10 mouse cellular contexts compared by ENCODE assay signal in the genomic region with DNA sequence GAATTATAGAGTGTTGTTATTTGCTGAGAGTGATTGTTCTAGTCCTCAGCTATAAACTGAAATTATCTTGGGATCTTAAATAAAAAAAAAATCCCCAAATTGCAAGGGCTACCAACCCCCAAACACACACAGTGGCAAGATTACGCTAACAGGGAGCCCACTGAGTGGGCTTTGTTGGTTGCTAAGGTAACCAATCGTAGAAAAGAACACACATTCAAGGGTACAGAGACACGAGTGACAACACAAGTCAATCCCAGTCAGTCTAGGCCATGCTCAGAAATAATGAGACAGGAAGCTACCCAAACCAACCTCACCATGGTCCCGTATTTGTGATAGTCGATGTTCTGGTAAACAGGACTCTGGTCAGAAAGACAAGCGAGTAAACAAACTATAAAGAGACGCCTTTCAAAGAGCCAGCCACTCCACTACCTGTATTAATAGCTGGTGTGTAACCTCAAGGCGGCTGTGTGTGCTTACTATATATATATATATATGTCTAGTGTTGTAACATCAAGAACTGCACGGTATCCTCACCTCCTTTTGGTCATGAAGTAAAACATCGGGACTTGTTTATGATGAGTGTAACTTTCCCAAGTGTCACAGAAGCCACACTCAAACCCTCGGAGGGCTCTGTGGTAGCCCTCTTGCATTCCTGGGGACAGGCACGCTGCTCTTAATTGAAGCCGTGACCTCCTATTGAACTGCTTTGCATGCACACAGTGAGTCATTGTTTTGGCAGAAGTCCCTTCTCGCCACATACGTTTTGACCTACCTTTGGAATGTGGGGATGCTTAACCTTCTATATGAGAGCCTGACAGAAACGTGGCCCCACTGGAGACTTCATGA. TPM values are rescaled to one million over a fixed set of nuclear protein-coding genes. Genes with fewer than 3 reads are reported as not detected.
DNase-seq lines count a peak whose midpoint lies in the region; ATAC-seq and TF ChIP-seq lines count a peak whose summit lies in the region.
"Had no signal": no experiment of that assay in that cellular context is flagged by ENCODE, and none has a peak within 500 bp of the region (broad histone marks: within the 10 kb centered on the region; RNA-seq: fewer than 3 reads in every experiment).

No protein-coding gene starts in this region.

- H3K9ac ChIP-seq in heart, postnatal 0 days (replicated peaks; ENCODE audit: low read depth, low read length): no peak overlapping the region

- H3K4me2 ChIP-seq in heart, postnatal 0 days (ENCODE audit: low read depth, low read length): no peak overlapping the region

- H3K9me3 ChIP-seq in heart, postnatal 0 days (replicated peaks; ENCODE audit: control insufficient read depth, low read length): no peaks in the 10 kb centered on the region
- H3K9me3 ChIP-seq in embryonic facial prominence, embryonic 10.5 days: no peaks in the 10 kb centered on the region

- no peak for TF ChIP-seq CTCF in heart, postnatal 0 days (IDR thresholded peaks at IDR 0.05; ENCODE audit: low read depth)

- peak overlapping the region; percentile 51 for H3K27ac ChIP-seq in heart, postnatal 0 days (ENCODE audit: low read depth)
- peak overlapping the region; percentile 31 for H3K27ac ChIP-seq in embryonic facial prominence, embryonic 10.5 days (replicated peaks)

- 47% methylated on average over 16 of the region's 16 CpGs for WGBS in heart, postnatal 0 days
- WGBS in embryonic facial prominence, embryonic 10.5 days: 39% methylated on average over 16 of the region's 16 CpGs

- DNase-seq in heart, postnatal 0 days (ENCODE audit: low spot score): peak; percentile 68
- DNase-seq in heart, postnatal 25 days (ENCODE audit: low spot score): no peak
- peak; percentile 86 for DNase-seq in NIH3T3 (ENCODE audit: low read depth)
- peak; percentile 59 for DNase-seq in embryonic facial prominence, embryonic 10.5 days (ENCODE audit: low spot score)
- peak; percentile 15 for DNase-seq in lung, postnatal 14 days
- no peak for DNase-seq in spleen, postnatal 10 days (ENCODE audit: low spot score in 2 of 2)
- no peak for DNase-seq in kidney, postnatal 25 days
- DNase-seq in kidney, postnatal 10 days: no peak
- DNase-seq: thymus, adult 2 months had no signal

- no peak for TF ChIP-seq EP300 in heart, postnatal 0 days (IDR thresholded peaks at IDR 0.05; ENCODE audit: low read depth)

- no peak for ATAC-seq in heart, postnatal 0 days (ENCODE audit: insufficient read depth, low read depth)

- no peaks in the 10 kb centered on the region for H3K27me3 ChIP-seq in heart, postnatal 0 days (ENCODE audit: control insufficient read depth, insufficient read depth, low read length)
- H3K27me3 ChIP-seq in embryonic facial prominence, embryonic 10.5 days (replicated peaks; ENCODE audit: low read depth, poor library complexity, severe bottlenecking): no peaks in the 10 kb centered on the region

- no peak overlapping the region for H3K4me3 ChIP-seq in heart, postnatal 0 days (ENCODE audit: low read depth, low read length)
- no peak overlapping the region for H3K4me3 ChIP-seq in embryonic facial prominence, embryonic 10.5 days
- H3K4me3 ChIP-seq: megakaryocyte, embryonic 14.5 days had no signal

- peaks cover 25% of the 10 kb centered on the region for H3K4me1 ChIP-seq in heart, postnatal 0 days (ENCODE audit: control insufficient read depth, insufficient read depth)
- peaks cover 35% of the 10 kb centered on the region for H3K4me1 ChIP-seq in embryonic facial prominence, embryonic 10.5 days
- H3K4me1 ChIP-seq: megakaryocyte, embryonic 14.5 days had no signal

- no peaks in the 10 kb centered on the region for H3K36me3 ChIP-seq in heart, postnatal 0 days (replicated peaks; ENCODE audit: control insufficient read depth, insufficient read depth, low read length)
- no peaks in the 10 kb centered on the region for H3K36me3 ChIP-seq in embryonic facial prominence, embryonic 10.5 days (replicated peaks)

- intact Hi-C loops in heart, postnatal 25 days (cut with DNase I): no loop called here

RNA-seq across cellular contexts. Expression of a gene that starts 30.5 kb away (rescaled TPM):
- total RNA-seq in heart, postnatal 0 days (2014; rRNA removed; ENCODE audit: low replicate concordance): 22.6 and 29.2 TPM in 2 replicates
- polyA plus RNA-seq in heart, postnatal 0 days (2015; fragmentation: Nextera tagmentation; extraction: Ambion mirVana): 17.4 and 17.9 TPM in 2 replicates
- total RNA-seq in heart, postnatal 25 days (2021): 10 to 100 TPM; 38.5 to 43.3 TPM
- polyA plus RNA-seq in embryonic facial prominence, embryonic 10.5 days (2016; fragmentation: Nextera tagmentation; extraction: Ambion mirVana): 45.1 and 54.5 TPM in 2 replicates

Comparison
In these comparisons a context has a peak if more than half of its experiments do, and no peak if none do; other contexts are left out.
1. DNase-seq: peak in heart, postnatal 0 days (single experiment), NIH3T3 (single experiment), embryonic facial prominence, embryonic 10.5 days (single experiment) and lung, postnatal 14 days (single experiment); none in heart, postnatal 25 days (single experiment), spleen, postnatal 10 days (0 of 2), kidney, postnatal 25 days (0 of 2) and kidney, postnatal 10 days (single experiment).